Mouse (Mus musculus) bone marrow, adult 2 months (tissue): ENCODE measurements around the gene Fosb. TPM values are rescaled to one million over a fixed set of nuclear protein-coding genes. Genes with fewer than 3 reads are reported as not detected.

ENCODE experiments used
- H3K27ac ChIP-seq: fragments of 200-500 bp; 2 replicates; pipeline ENCODE4 v1.5.1; 2012; ENCODE audit warnings: low read depth, mild to moderate bottlenecking, control low read depth, inconsistent platforms, low read length; ENCODE audit not compliant: control insufficient read depth, poor library complexity, insufficient read depth
- H3K4me1 ChIP-seq: fragments of 200-500 bp; 2 replicates; pipeline ENCODE4 v1.6.1; 2011; ENCODE audit warnings: low read length; ENCODE audit not compliant: control insufficient read depth, insufficient read depth
- H3K4me3 ChIP-seq: fragments of 200-500 bp; replicated peaks from 2 replicates; pipeline ENCODE3; 2011; ENCODE audit warnings: mild to moderate bottlenecking, low read depth, low read length, control low read depth; ENCODE audit not compliant: control insufficient read depth
- CTCF ChIP-seq: fragments of 200-500 bp; IDR thresholded peaks from 2 replicates; pipeline ENCODE4 v1.5.1; 2011; ENCODE audit warnings: low read length, control low read depth; ENCODE audit not compliant: control insufficient read depth, insufficient read depth
- POLR2A ChIP-seq: fragments of 200-500 bp; IDR thresholded peaks from 2 replicates; pipeline ENCODE4 v1.6.1; 2011; ENCODE audit warnings: low read depth, mild to moderate bottlenecking, control low read depth, low read length, borderline replicate concordance; ENCODE audit not compliant: control insufficient read depth
- WGBS: fragments of 180-500 bp; shearing (Covaris S2); methylation state at CpG from one replicate; pipeline ENCODE4 v1.1.7; 2018; 5-methylcytosine and 5-hydroxymethylcytosine counted together
- polyA plus RNA-seq: library from polyadenylated mRNA; stranded (reverse); fragments of >200 nt; gene quantifications from 2 replicates; pipeline ENCODE4 v1.2.4, GENCODE M21; 2011; ENCODE audit warnings: low replicate concordance; ENCODE audit not compliant: missing spikeins, insufficient read depth, insufficient read length

Gene Fosb
- polyA plus RNA-seq, 1 experiment, result 1.1 TPM

DNA sequence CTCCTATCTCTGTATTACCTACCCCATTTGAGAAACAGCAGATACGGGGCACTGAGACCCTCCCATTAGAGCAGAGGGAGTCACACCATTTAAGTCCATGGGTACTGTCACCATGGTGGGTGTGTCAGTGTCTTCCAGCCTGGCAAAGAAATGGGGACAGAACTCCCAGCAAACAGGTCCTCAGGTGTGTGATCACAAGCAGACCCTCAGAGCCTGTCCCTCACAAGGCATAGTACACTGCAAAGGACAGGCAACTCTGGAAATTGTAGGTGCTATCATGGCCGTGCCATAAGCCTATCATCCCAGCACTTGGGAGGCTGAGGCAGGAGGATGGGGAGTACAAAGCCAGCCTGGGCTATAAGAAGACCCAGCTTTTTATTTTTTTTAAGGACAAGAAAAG is 8.3 kb upstream of the Fosb start:
- TF ChIP-seq CTCF (no peak), POLR2A (no peak)
- Histone ChIP-seq H3K27ac (peak overlapping the region; percentile 28; the same call in 1 of the 2 replicates), H3K4me3 (no peak overlapping the region), H3K4me1 (peaks cover 17% of the 10 kb centered on the region)
- WGBS, result 77% methylated on average over 2 of the region's 2 CpGs

DNA sequence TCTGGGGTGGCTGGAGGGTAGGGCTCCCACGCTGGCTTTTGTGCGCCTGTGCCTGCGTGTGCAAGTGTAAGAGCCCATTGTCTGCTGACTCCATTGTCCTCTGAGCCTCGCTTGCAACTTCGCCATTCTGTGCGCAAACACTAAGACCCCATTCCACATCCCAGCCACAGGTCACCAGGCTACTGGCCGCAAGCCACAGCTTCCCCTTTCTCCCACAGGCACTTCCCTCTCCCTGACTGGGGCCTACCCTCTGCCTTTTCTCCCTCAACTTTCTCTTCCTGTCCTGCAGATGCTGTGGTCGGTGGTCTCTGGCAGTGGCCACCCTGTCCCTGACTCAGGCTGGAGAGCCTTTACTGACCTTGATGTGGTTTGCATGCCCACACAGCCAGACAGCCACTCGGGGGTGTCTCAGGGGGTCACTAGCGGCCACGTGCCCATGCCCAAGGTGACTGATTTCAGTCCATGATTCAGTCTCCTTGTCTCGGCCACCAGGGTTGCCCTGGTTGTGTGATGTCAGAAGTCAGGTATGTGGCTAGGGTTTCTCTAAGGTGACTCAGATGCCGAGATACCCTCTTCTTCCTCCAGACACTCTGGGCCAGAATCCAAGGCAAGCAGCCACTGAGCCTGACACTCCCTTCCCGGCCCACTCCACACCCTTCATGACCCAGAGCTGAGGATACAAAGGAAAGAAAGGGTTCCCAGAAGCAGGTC is 6.8 kb upstream of the Fosb start:
- WGBS, result 5% methylated on average over 14 of the region's 14 CpGs
- Histone ChIP-seq H3K4me3 (no peak overlapping the region), H3K27ac (peak overlapping the region; percentile 72), H3K4me1 (peaks cover 17% of the 10 kb centered on the region)
- TF ChIP-seq CTCF (no peak), POLR2A (peak; percentile 31; the same call in 1 of the 2 replicates)

DNA sequence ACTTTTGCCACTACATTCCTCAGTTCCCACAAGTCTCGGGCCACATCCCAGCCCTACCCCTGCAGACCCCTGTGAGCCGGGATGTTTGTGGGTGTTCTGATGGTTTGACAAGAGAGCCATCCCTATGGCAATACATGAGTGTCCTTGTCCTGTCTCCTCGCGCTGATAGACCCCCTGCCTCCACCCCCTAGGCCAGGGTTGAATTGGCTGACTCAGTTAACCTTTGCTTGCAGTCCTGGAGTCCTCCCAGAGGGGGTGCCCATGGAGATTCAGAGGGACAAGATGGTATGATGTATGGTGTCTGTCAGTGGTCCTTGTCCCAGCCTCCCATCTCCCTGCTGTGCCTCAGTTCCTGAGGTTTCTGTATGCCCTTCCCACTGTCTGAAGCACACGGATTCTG is 4.2 kb upstream of the Fosb start:
- TF ChIP-seq CTCF, result no peak
- TF ChIP-seq POLR2A, result no peak
- Histone ChIP-seq H3K27ac (no peak overlapping the region), H3K4me3 (no peak overlapping the region), H3K4me1 (peaks cover 11% of the 10 kb centered on the region)
- 82% methylated on average over 5 of the region's 5 CpGs for WGBS

DNA sequence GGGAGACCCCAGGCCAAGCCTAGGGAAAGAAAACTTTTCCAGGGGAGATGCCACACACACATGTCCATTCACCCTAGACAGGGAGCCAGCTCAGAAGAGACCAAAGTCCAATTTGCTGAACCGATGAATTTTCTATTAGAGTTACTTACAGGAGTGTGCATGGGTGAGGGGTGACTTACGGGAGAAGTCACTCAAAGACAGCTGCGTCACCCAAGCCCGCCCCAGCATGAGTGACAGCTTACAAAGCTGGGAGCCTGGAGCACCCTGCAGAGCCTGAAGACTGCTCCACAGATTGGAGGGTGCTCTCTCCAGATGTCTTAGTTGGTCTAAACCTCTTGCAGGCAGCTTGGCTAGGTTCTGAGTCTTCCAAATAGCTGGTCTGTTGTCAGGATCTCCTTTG is 2.1 kb upstream of the Fosb start:
- 59% methylated on average over 4 of the region's 4 CpGs for WGBS
- no peak for TF ChIP-seq POLR2A
- no peak for TF ChIP-seq CTCF
- no peak overlapping the region for H3K4me3 ChIP-seq
- peaks cover 5% of the 10 kb centered on the region for H3K4me1 ChIP-seq
- no peak overlapping the region for H3K27ac ChIP-seq

DNA sequence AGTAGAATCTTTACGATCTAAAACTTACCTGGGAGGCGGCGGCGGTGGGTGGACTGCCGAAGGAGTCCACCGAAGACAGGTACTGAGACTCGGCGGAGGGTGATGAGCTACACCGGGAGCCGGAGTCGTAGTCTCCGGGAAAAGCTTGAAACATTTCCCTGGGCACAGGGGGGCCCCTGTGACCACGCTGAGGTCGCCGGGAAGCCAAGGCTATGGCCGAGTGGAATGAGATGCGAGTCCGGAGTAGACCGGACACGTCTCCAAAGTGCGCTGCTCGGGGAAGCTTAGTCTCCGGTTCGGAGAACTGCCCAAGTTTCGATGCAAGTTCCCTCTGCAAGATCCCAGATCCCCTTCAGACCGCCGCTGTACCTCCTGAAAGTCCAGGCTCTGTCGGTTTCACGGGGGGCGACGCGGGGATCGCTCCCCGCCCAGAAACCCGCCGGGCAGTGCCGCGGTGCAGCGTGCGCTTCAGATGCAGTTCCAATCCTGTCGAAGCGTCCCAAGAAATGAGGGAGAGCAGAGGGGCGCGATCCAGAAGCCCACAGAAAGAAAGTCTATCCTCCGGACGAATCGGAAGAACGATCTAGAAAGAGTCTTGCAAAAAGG is 470 bp downstream of the Fosb start:
- H3K27ac ChIP-seq, result no peak overlapping the region; the same call in 1 of the 2 replicates
- H3K4me1 ChIP-seq, result no peaks in the 10 kb centered on the region; the same call in 1 of the 2 replicates
- H3K4me3 ChIP-seq, result peak overlapping the region; percentile 51
- under 1% methylated on average over 48 of the region's 48 CpGs for WGBS
- TF ChIP-seq POLR2A (no peak), CTCF (no peak)

DNA sequence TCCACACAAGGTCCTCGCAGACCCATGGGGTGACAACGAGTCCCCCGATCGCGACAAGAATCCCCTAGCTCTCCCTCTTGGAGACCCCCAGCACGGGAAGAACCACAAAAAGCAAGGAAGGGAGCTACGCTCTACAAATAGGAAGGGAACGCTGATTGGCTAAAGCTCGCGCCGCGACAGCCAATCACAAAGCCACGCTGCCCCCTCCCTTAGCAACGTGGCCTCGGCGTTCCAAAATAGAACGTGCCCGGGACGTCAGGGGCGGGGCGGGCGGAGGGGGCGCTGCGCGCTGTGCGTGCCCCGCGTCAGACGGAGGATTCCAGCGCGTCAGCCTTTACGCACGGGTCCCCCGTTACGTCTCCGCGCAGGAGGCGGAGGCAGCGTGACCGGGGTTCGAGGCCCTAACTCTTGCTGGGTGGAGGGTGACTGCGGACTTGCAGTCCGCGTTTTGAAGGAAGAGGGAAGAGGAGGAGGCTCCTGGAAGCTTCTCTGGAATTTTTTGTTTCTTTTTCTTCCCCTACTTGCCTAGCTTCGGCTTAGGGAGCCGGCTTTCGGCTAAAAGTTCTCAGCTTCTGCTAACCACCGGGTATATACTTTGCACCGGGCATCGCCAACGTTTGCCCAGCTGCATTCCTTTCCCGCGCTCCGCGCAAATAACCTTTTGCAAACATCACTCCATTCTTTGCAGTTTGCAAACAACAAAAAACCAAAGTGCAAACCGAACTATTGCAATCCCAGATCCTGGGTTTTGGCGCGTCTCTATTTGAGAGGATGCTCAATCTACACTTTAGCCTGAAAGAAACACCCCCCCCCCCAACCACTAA is 1.2 kb downstream of the Fosb start:
- under 1% methylated on average over 58 of the region's 58 CpGs for WGBS

DNA sequence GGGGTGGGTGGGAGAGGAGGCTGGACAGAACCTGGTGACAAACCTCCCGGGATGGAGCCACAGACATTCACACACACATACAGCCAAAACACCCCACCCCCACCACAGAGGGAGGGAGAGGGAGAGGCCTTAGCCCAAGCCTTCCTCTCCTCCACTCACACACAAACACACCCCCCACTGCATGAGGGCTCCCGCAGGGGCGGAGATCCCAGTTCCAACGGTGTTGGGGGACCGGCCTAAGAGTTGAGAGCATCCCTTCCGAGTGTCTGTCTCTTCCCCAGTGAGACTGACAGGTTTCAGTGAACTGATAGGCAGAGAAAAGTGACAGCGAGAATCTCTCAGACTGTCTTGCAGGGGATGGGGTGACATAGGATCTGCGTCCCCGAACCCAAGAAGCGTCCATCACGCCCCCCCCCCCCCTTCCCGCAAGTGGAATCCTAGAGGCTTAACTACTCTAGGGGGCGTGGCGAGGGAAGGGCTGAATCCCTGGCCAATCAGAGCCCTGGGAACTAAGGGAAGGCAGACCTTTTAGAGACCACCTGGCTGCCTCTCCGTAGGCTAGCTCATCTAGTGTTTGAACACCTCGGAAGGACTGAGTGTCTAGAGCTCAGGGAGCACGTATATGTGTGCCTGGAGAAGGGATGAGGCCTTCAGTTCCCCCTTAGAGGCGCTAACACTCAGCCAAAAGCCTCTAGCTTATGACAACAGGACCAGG is 2.0 kb downstream of the Fosb start:
- H3K27ac ChIP-seq, result peak overlapping the region; percentile 23
- 3% methylated on average over 18 of the region's 18 CpGs for WGBS
- H3K4me3 ChIP-seq, result peak overlapping the region; percentile 76
- H3K4me1 ChIP-seq, result no peaks in the 10 kb centered on the region; the same call in 1 of the 2 replicates
- TF ChIP-seq CTCF (no peak), POLR2A (no peak)

More for the DNA sequence above, 1.2 kb downstream of the Fosb start:
- peak overlapping the region; percentile 23 for H3K27ac ChIP-seq
- no peak for TF ChIP-seq CTCF
- TF ChIP-seq POLR2A, result peak; percentile 28; the same call in 1 of the 2 replicates
- peak overlapping the region; percentile 76 for H3K4me3 ChIP-seq
- H3K4me1 ChIP-seq, result no peaks in the 10 kb centered on the region; the same call in 1 of the 2 replicates
